Mouse (Mus musculus) macrophage (primary cell): ENCODE measurements around the gene Insl5. TPM values are rescaled to one million over a fixed set of nuclear protein-coding genes. Genes with fewer than 3 reads are reported as not detected.

Experiments used
- H3K27ac ChIP-seq: fragments of 350-480 bp; formaldehyde crosslinking; 2 replicates; pipeline ENCODE4 v1.9.0; 2021
- H3K36me3 ChIP-seq: fragments of 350-480 bp; formaldehyde crosslinking; 2 replicates; pipeline ENCODE4 v1.9.0; 2021; ENCODE audit errors: inconsistent target
- H3K4me3 ChIP-seq: fragments of 350-480 bp; formaldehyde crosslinking; 2 replicates; pipeline ENCODE4 v1.9.0; 2021; ENCODE audit errors: inconsistent target
- H3K79me2 ChIP-seq: fragments of 350-480 bp; formaldehyde crosslinking; 2 replicates; pipeline ENCODE4 v1.9.0; 2021; ENCODE audit errors: inconsistent target
- WGBS: methylation state at CpG from one replicate; pipeline ENCODE4 v1.1.7; 2026; ENCODE audit warnings: inconsistent platforms; ENCODE audit not compliant: missing documents; 5-methylcytosine and 5-hydroxymethylcytosine counted together
- polyA plus RNA-seq: library from polyadenylated mRNA; stranded (reverse); fragments of 250-400 nt; gene quantifications from 3 replicates; pipeline ENCODE4 v1.2.4, GENCODE M21; 2018; ENCODE audit warnings: inconsistent platforms
- total RNA-seq, 78 experiments: library from RNA; depleted of rRNA; stranded (reverse); fragments of 250-400 nt; gene quantifications; 1 replicate in 9 of 78; 2 replicates in 24 of 78; 3 replicates in 43 of 78; 4 replicates in 2 of 78; pipeline ENCODE4 v1.2.4; 2018; ENCODE audit warnings: inconsistent platforms in 56 of 78

The Insl5 gene
- total RNA-seq (2018; cell fraction: chromatin; rRNA removed), result not detected
- total RNA-seq (2018; cell fraction: cytosol; rRNA removed), result not detected
- total RNA-seq (2018; cell fraction: nucleus; rRNA removed), result not detected
- not detected in 3 replicates for polyA plus RNA-seq

GRCm38 (mm10) chr4:103026621-103027020 lies at the start of gene Insl5:
TSS of gene Insl5 (minus strand) at chr4:103026842.
- H3K36me3 ChIP-seq, result no peaks in the 10 kb centered on the region
- no peak within 1 kb of the TSS for H3K27ac ChIP-seq
- H3K79me2 ChIP-seq, result no peaks in the 10 kb centered on the region
- no peak within 1 kb of the TSS for H3K4me3 ChIP-seq
- WGBS, result 96% methylated on average over 4 of the region's 4 CpGs

DNA sequence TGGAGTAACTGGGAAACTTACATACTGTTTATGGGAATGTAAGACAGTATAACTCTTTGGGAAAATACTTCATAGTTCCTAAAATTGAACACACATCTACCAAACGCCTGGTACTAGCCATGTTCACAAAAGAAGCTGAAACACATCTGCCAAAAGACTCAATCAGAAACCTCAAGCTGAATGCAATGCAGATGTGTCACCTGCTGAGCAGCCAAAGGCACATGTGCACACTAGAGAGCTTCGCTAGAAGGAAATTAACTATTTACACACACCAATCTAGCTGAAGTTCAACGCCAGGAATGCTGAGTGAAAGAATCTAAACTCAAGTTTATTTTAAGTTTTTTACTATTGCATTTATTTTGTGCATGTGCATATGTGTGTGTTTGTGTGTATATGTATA lies 44.0 kb upstream of the Insl5 start:
- 97% methylated on average over 3 of the region's 3 CpGs for WGBS
- no peaks in the 10 kb centered on the region for H3K79me2 ChIP-seq
- H3K36me3 ChIP-seq, result no peaks in the 10 kb centered on the region
- no peak overlapping the region for H3K27ac ChIP-seq
- H3K4me3 ChIP-seq, result no peak overlapping the region

GRCm38 (mm10) chr4:103067906-103068655 lies 41.4 kb upstream of the Insl5 start:
- WGBS, result 93% methylated on average over 6 of the region's 6 CpGs
- Histone ChIP-seq H3K79me2 (no peaks in the 10 kb centered on the region), H3K36me3 (no peaks in the 10 kb centered on the region), H3K27ac (no peak overlapping the region), H3K4me3 (no peak overlapping the region)

GRCm38 (mm10) chr4:103064976-103065375 lies 38.3 kb upstream of the Insl5 start:
- H3K79me2 ChIP-seq, result no peaks in the 10 kb centered on the region
- H3K36me3 ChIP-seq, result no peaks in the 10 kb centered on the region
- 61% methylated on average over 5 of the region's 5 CpGs for WGBS
- H3K4me3 ChIP-seq, result no peak overlapping the region
- H3K27ac ChIP-seq, result no peak overlapping the region

DNA sequence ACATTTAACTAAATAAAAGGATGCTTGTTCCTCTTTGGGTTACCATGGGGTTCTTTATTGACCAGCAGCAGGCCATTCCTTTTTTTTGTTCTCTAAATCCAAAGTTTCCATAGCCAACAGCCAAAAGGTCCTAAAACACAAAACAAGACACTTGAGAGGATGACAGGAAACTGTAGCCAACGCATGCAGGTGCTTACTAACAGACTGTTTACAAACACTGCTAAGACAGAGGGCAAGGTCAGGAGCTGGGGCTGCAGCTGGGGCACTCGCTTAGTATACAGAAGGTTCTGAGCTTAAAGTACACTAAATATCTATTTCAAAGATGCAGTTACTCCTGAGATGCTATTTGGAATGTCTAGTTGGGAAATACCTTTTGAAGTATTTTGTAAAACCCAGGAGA lies 37.8 kb upstream of the Insl5 start:
- no peak overlapping the region for H3K27ac ChIP-seq
- H3K4me3 ChIP-seq, result no peak overlapping the region
- H3K36me3 ChIP-seq, result no peaks in the 10 kb centered on the region
- H3K79me2 ChIP-seq, result no peaks in the 10 kb centered on the region
- 92% methylated on average over 2 of the region's 2 CpGs for WGBS

- H3K27ac ChIP-seq, result no peak overlapping the region
- H3K36me3 ChIP-seq, result no peaks in the 10 kb centered on the region
- H3K79me2 ChIP-seq, result no peaks in the 10 kb centered on the region
- H3K4me3 ChIP-seq, result no peak overlapping the region
- WGBS, result 93% methylated on average over 5 of the region's 5 CpGs
Observed at GRCm38 (mm10) chr4:103056909-103057308, 30.3 kb upstream of the Insl5 start.

- WGBS, result 97% methylated on average over 11 of the region's 11 CpGs
- Histone ChIP-seq H3K79me2 (no peaks in the 10 kb centered on the region), H3K27ac (no peak overlapping the region), H3K36me3 (no peaks in the 10 kb centered on the region), H3K4me3 (no peak overlapping the region)
Observed at GRCm38 (mm10) chr4:103048046-103048445, 21.4 kb upstream of the Insl5 start.

GRCm38 (mm10) chr4:103042997-103043396 lies 16.4 kb upstream of the Insl5 start:
- Histone ChIP-seq H3K36me3 (no peaks in the 10 kb centered on the region), H3K79me2 (no peaks in the 10 kb centered on the region), H3K4me3 (no peak overlapping the region), H3K27ac (no peak overlapping the region)
- 90% methylated on average over 11 of the region's 11 CpGs for WGBS

DNA sequence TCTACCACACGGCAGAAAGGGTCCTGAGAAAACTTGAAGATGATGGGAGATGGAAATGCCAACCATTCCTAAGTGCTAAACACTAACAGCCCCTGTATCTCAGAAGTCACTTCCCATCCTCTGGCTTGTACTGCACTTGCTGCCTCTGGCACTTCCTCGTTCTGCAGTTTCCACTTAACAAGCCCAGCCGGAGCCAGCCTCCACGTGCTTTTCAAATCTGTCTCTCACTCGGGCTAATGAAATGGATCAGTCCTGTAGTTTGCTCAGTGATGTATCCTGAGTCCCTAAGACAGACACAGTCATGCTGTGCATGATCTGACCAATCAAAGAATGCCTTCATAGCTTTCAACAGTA lies 13.2 kb upstream of the Insl5 start:
- Histone ChIP-seq H3K27ac (no peak overlapping the region), H3K36me3 (no peaks in the 10 kb centered on the region)
- WGBS, result 6% methylated on average over 5 of the region's 5 CpGs

GRCm38 (mm10) chr4:103039103-103039837 lies 12.6 kb upstream of the Insl5 start:
- WGBS, result 29% methylated on average over 14 of the region's 14 CpGs
- no peak overlapping the region for H3K4me3 ChIP-seq
- no peaks in the 10 kb centered on the region for H3K79me2 ChIP-seq
- no peaks in the 10 kb centered on the region for H3K36me3 ChIP-seq
- no peak overlapping the region for H3K27ac ChIP-seq

More for the DNA sequence above, 13.2 kb upstream of the Insl5 start:
- no peaks in the 10 kb centered on the region for H3K79me2 ChIP-seq
- no peak overlapping the region for H3K4me3 ChIP-seq

GRCm38 (mm10) chr4:103028177-103029088 lies 1.8 kb upstream of the Insl5 start:
- H3K36me3 ChIP-seq, result no peaks in the 10 kb centered on the region
- no peaks in the 10 kb centered on the region for H3K79me2 ChIP-seq
- no peak overlapping the region for H3K4me3 ChIP-seq
- H3K27ac ChIP-seq, result no peak overlapping the region
- 95% methylated on average over 13 of the region's 13 CpGs for whole genome bisulfite sequencing

- no peak overlapping the region for H3K4me3 ChIP-seq
- no peak overlapping the region for H3K27ac ChIP-seq
- H3K36me3 ChIP-seq, result no peaks in the 10 kb centered on the region
- WGBS, result 85% methylated on average over 7 of the region's 7 CpGs
- no peaks in the 10 kb centered on the region for H3K79me2 ChIP-seq
Observed at GRCm38 (mm10) chr4:103027745-103028144, 1.1 kb upstream of the Insl5 start.

DNA sequence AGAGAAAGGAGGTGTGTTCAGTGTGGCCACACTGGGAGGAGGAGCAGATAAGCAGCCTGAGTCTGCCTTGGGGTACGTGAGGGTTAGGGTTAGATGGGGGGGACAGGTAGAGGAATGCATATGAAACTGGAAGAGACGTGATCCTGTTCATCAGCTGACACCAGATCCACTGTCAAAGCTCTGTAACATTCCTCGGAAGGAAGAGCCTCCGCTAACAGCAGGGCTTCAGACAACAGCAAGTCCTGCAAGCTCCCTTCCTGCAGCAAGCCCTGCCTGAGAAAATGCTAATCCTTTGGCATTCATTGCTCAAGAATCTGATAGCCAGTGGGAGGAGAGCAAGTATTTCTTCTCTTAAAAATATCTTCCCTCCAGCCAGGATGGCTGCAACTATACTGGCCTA lies 13.2 kb downstream of the Insl5 start:
- no peak overlapping the region for H3K27ac ChIP-seq
- H3K4me3 ChIP-seq, result no peak overlapping the region
- H3K36me3 ChIP-seq, result no peaks in the 10 kb centered on the region
- no peaks in the 10 kb centered on the region for H3K79me2 ChIP-seq
- WGBS, result 88% methylated on average over 4 of the region's 4 CpGs

DNA sequence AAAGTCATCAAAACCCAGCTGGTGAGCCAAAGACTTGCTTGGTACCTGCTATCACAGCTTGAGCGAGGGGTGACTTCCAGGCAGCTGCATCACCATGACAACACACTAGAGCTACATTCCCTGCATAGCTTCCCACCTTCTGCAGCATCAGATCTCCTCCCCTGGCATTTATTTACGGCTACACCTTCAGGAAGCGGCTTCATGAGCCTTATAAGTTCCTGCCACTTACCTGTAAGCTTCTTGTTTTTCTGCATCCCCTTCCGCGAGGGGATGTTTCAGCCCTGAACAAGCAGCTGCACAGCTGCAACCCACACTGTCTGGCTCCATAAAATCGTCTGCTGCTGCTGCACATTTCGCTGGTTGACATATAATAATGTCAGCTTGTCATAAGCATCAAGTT lies 14.8 kb downstream of the Insl5 start:
- no peak overlapping the region for H3K4me3 ChIP-seq
- H3K27ac ChIP-seq, result no peak overlapping the region
- H3K36me3 ChIP-seq, result no peaks in the 10 kb centered on the region
- WGBS, result 82% methylated on average over 7 of the region's 7 CpGs
- no peaks in the 10 kb centered on the region for H3K79me2 ChIP-seq
